Mouse (Mus musculus): ENCODE data around the gene Cpeb4. TPM values are rescaled to one million over a fixed set of nuclear protein-coding genes. Genes with fewer than 3 reads are reported as not detected.

Cpeb4 gene
- polyA plus RNA-seq, 1 experiment: 38.1 TPM

GRCm38 (mm10) chr11:31831983-31832382 is 40.0 kb upstream of the Cpeb4 start:
- WGBS: 46% methylated on average over 5 of the region's 5 CpGs
- Histone ChIP-seq H3K4me3 (replicated peaks; ENCODE audit: control insufficient read depth, low read depth, low read length) (no peak overlapping the region), H3K4me1 (ENCODE audit: control insufficient read depth, insufficient read depth, low read length) (peaks cover 7% of the 10 kb centered on the region), H3K27ac (ENCODE audit: control insufficient read depth, insufficient read depth, low read depth, low read length, poor library complexity) (peak overlapping the region; percentile 73)
- TF ChIP-seq CTCF (IDR thresholded peaks at IDR 0.05; ENCODE audit: control insufficient read depth, insufficient read depth, low read length) (no peak), POLR2A (IDR thresholded peaks at IDR 0.05; ENCODE audit: borderline replicate concordance, control insufficient read depth, low read depth, low read length) (no peak)

GRCm38 (mm10) chr11:31832439-31832980 is 39.5 kb upstream of the Cpeb4 start:
- no peak for TF ChIP-seq CTCF (IDR thresholded peaks at IDR 0.05; ENCODE audit: control insufficient read depth, insufficient read depth, low read length)
- no peak for TF ChIP-seq POLR2A (IDR thresholded peaks at IDR 0.05; ENCODE audit: borderline replicate concordance, control insufficient read depth, low read depth, low read length)
- 74% methylated on average over 7 of the region's 7 CpGs for WGBS
- peaks cover 7% of the 10 kb centered on the region for H3K4me1 ChIP-seq (ENCODE audit: control insufficient read depth, insufficient read depth, low read length)

GRCm38 (mm10) chr11:31833506-31833905 is 38.5 kb upstream of the Cpeb4 start:
- Histone ChIP-seq H3K27ac (ENCODE audit: control insufficient read depth, insufficient read depth, low read depth, low read length, poor library complexity) (no peak overlapping the region), H3K4me3 (replicated peaks; ENCODE audit: control insufficient read depth, low read depth, low read length) (no peak overlapping the region), H3K4me1 (ENCODE audit: control insufficient read depth, insufficient read depth, low read length) (peaks cover 7% of the 10 kb centered on the region)
- WGBS: 69% methylated on average over 2 of the region's 2 CpGs
- TF ChIP-seq CTCF (IDR thresholded peaks at IDR 0.05; ENCODE audit: control insufficient read depth, insufficient read depth, low read length): no peak
- no peak for TF ChIP-seq POLR2A (IDR thresholded peaks at IDR 0.05; ENCODE audit: borderline replicate concordance, control insufficient read depth, low read depth, low read length)

More at GRCm38 (mm10) chr11:31832439-31832980, 39.5 kb upstream of the Cpeb4 start:
- H3K27ac ChIP-seq (ENCODE audit: control insufficient read depth, insufficient read depth, low read depth, low read length, poor library complexity): peak overlapping the region; percentile 73
- H3K4me3 ChIP-seq (replicated peaks; ENCODE audit: control insufficient read depth, low read depth, low read length): no peak overlapping the region

- Histone ChIP-seq H3K4me1 (ENCODE audit: control insufficient read depth, insufficient read depth, low read length) (peaks cover 7% of the 10 kb centered on the region), H3K27ac (ENCODE audit: control insufficient read depth, insufficient read depth, low read depth, low read length, poor library complexity) (no peak overlapping the region), H3K4me3 (replicated peaks; ENCODE audit: control insufficient read depth, low read depth, low read length) (no peak overlapping the region)
- WGBS: 54% methylated on average over 3 of the region's 3 CpGs
- TF ChIP-seq POLR2A (IDR thresholded peaks at IDR 0.05; ENCODE audit: borderline replicate concordance, control insufficient read depth, low read depth, low read length) (no peak), CTCF (IDR thresholded peaks at IDR 0.05; ENCODE audit: control insufficient read depth, insufficient read depth, low read length) (no peak)
Measured at GRCm38 (mm10) chr11:31835352-31835751, 36.7 kb upstream of the Cpeb4 start.

- H3K4me1 ChIP-seq (ENCODE audit: control insufficient read depth, insufficient read depth, low read length): peaks cover 7% of the 10 kb centered on the region; the same call in 1 of the 2 replicates
- H3K4me3 ChIP-seq (replicated peaks; ENCODE audit: control insufficient read depth, low read depth, low read length): no peak overlapping the region
- TF ChIP-seq CTCF (IDR thresholded peaks at IDR 0.05; ENCODE audit: control insufficient read depth, insufficient read depth, low read length) (no peak), POLR2A (IDR thresholded peaks at IDR 0.05; ENCODE audit: borderline replicate concordance, control insufficient read depth, low read depth, low read length) (no peak)
- no peak overlapping the region for H3K27ac ChIP-seq (ENCODE audit: control insufficient read depth, insufficient read depth, low read depth, low read length, poor library complexity)
- 91% methylated on average over 3 of the region's 3 CpGs for WGBS
Measured at GRCm38 (mm10) chr11:31837243-31837642, 34.8 kb upstream of the Cpeb4 start.

- Histone ChIP-seq H3K27ac (ENCODE audit: control insufficient read depth, insufficient read depth, low read depth, low read length, poor library complexity) (no peak overlapping the region), H3K4me3 (replicated peaks; ENCODE audit: control insufficient read depth, low read depth, low read length) (no peak overlapping the region), H3K4me1 (ENCODE audit: control insufficient read depth, insufficient read depth, low read length) (peaks cover 6% of the 10 kb centered on the region)
- WGBS: 47% methylated on average over 4 of the region's 4 CpGs
- TF ChIP-seq CTCF (IDR thresholded peaks at IDR 0.05; ENCODE audit: control insufficient read depth, insufficient read depth, low read length): no peak
- TF ChIP-seq POLR2A (IDR thresholded peaks at IDR 0.05; ENCODE audit: borderline replicate concordance, control insufficient read depth, low read depth, low read length): no peak
Measured at GRCm38 (mm10) chr11:31837753-31838152, 34.3 kb upstream of the Cpeb4 start.

GRCm38 (mm10) chr11:31838442-31839083 is 33.4 kb upstream of the Cpeb4 start:
- Histone ChIP-seq H3K4me1 (ENCODE audit: control insufficient read depth, insufficient read depth, low read length) (peaks cover 9% of the 10 kb centered on the region), H3K27ac (ENCODE audit: control insufficient read depth, insufficient read depth, low read depth, low read length, poor library complexity) (no peak overlapping the region)

GRCm38 (mm10) chr11:31839084-31839460 is 32.9 kb upstream of the Cpeb4 start:
- TF ChIP-seq CTCF (IDR thresholded peaks at IDR 0.05; ENCODE audit: control insufficient read depth, insufficient read depth, low read length) (no peak), POLR2A (IDR thresholded peaks at IDR 0.05; ENCODE audit: borderline replicate concordance, control insufficient read depth, low read depth, low read length) (no peak)
- Histone ChIP-seq H3K4me1 (ENCODE audit: control insufficient read depth, insufficient read depth, low read length) (peaks cover 8% of the 10 kb centered on the region), H3K4me3 (replicated peaks; ENCODE audit: control insufficient read depth, low read depth, low read length) (no peak overlapping the region), H3K27ac (ENCODE audit: control insufficient read depth, insufficient read depth, low read depth, low read length, poor library complexity) (no peak overlapping the region)
- WGBS: 76% methylated on average over 6 of the region's 6 CpGs

More at GRCm38 (mm10) chr11:31838442-31839083, 33.4 kb upstream of the Cpeb4 start:
- TF ChIP-seq POLR2A (IDR thresholded peaks at IDR 0.05; ENCODE audit: borderline replicate concordance, control insufficient read depth, low read depth, low read length): no peak
- TF ChIP-seq CTCF (IDR thresholded peaks at IDR 0.05; ENCODE audit: control insufficient read depth, insufficient read depth, low read length): no peak
- 42% methylated on average over 7 of the region's 7 CpGs for WGBS
- no peak overlapping the region for H3K4me3 ChIP-seq (replicated peaks; ENCODE audit: control insufficient read depth, low read depth, low read length)
